Mouse (Mus musculus) midbrain, postnatal 0 days (tissue): ENCODE results near the gene Scin. TPM values are rescaled to one million over a fixed set of nuclear protein-coding genes. Genes with fewer than 3 reads are reported as not detected.
A peak's percentile ranks its signal among the peaks of the same experiment; 100 is the strongest.

Experiments
- ATAC-seq: fragments of 200-750 bp; cut with Nextera tagmentation; 2 replicates; pipeline ENCODE4 v1.8.0; 2017; ENCODE audit warnings: moderate number of reproducible peaks, mild to moderate bottlenecking, moderate TSS enrichment, moderate library complexity; ENCODE audit not compliant: low FRiP score
- DNase-seq: peaks from one replicate; pipeline ENCODE4 v3.0.0-alpha.2; 2015; ENCODE audit warnings: low spot score
- H3K27ac ChIP-seq: fragments of 300-500 bp; sonication (generic); 2 replicates; pipeline ENCODE4 v1.5.1; 2014; ENCODE audit warnings: low read depth, mild to moderate bottlenecking, low read length, mixed read lengths
- H3K27me3 ChIP-seq: fragments of 300-500 bp; sonication (generic); 2 replicates; pipeline ENCODE4 v1.6.1; 2014; ENCODE audit warnings: low read length, control low read depth, mixed read lengths; ENCODE audit not compliant: insufficient read depth
- H3K36me3 ChIP-seq: fragments of 300-500 bp; sonication (generic); 2 replicates; pipeline ENCODE4 v1.6.1; 2014; ENCODE audit warnings: low read length, control low read depth, mixed read lengths; ENCODE audit not compliant: insufficient read depth
- H3K4me1 ChIP-seq: fragments of 300-500 bp; sonication (generic); 2 replicates; pipeline ENCODE4 v1.6.1; 2014; ENCODE audit warnings: mild to moderate bottlenecking, control low read depth, antibody characterized with exemption, low read length, mixed read lengths; ENCODE audit not compliant: insufficient read depth
- H3K4me2 ChIP-seq: fragments of 300-500 bp; sonication (generic); 2 replicates; pipeline ENCODE4 v1.6.1; 2014; ENCODE audit warnings: low read depth, mild to moderate bottlenecking, low read length, mixed read lengths; ENCODE audit not compliant: poor library complexity, severe bottlenecking
- H3K4me3 ChIP-seq: fragments of 300-500 bp; sonication (generic); 2 replicates; pipeline ENCODE4 v1.5.1; 2014; ENCODE audit warnings: low read depth, mild to moderate bottlenecking, low read length, moderate library complexity
- H3K9ac ChIP-seq: fragments of 300-500 bp; sonication (generic); replicated peaks from 2 replicates; pipeline ENCODE4 v1.6.1; 2014; ENCODE audit warnings: mild to moderate bottlenecking, low read length, moderate library complexity, mixed read lengths; ENCODE audit not compliant: poor library complexity, severe bottlenecking
- H3K9me3 ChIP-seq: fragments of 300-500 bp; sonication (generic); 2 replicates; pipeline ENCODE4 v1.6.1; 2016; ENCODE audit warnings: low read length, control low read depth
- CTCF ChIP-seq: IDR thresholded peaks from 2 replicates; pipeline ENCODE4 v1.5.1; 2016; ENCODE audit warnings: antibody characterized with exemption, mild to moderate bottlenecking
- WGBS: fragments of 180-500 bp; shearing (Covaris S2); extraction: QIAGEN DNeasy Blood & Tissue Kit; methylation state at CpG from one replicate; pipeline ENCODE4 v1.1.7; 2014; 5-methylcytosine and 5-hydroxymethylcytosine counted together
- polyA plus RNA-seq: library from polyadenylated mRNA; unstranded; fragments of >200 nt; fragmentation: Nextera tagmentation; extraction: Ambion mirVana; gene quantifications from 2 replicates; pipeline ENCODE4 v1.2.1, GENCODE M21; 2015
- total RNA-seq: library from RNA; depleted of rRNA; stranded (reverse); fragments of >200 nt; gene quantifications from 2 replicates; pipeline ENCODE4 v1.2.3, GENCODE M21; 2014

Gene Scin
- total and polyA plus RNA-seq, 2 experiments from 2014 or later = 0.09 to 0.44 TPM

GRCm38 (mm10) chr12:40090017-40090416 is 44.0 kb downstream of the Scin start:
- no peak for TF ChIP-seq CTCF
- no peaks in the 10 kb centered on the region for H3K4me1 ChIP-seq

DNA sequence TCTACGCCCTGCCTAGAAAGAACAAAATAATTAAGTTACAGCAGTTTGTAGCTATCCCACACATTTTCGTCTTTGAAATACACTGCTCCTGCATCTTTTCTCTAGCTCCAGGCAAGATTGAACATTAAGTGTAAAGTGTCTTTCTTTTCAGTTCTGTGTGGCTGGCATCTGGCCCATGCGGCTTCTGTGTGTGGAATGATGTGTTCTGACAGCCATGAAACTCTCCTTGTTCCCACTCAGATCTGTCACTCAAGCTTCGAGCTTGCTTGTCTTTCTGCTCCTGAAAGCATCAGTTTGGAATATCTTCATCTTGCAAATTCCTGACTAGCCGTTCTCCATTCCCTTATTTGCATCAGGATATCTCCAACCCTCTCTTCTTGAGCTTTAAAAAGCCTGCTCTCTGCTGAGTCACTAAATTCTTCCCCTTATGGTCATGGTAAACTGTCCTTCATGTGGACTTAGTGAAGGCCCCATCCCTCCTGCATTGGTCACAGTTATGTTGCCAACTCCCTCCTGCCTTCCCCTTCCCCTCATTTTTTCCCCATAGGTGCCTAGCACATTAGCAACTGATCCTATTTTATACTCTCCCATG is 48.2 kb downstream of the Scin start:
- Histone ChIP-seq H3K9ac (no peak overlapping the region), H3K9me3 (no peaks in the 10 kb centered on the region), H3K36me3 (no peaks in the 10 kb centered on the region), H3K4me2 (no peak overlapping the region), H3K27ac (no peak overlapping the region), H3K4me3 (no peak overlapping the region), H3K27me3 (no peaks in the 10 kb centered on the region), H3K4me1 (no peaks in the 10 kb centered on the region)
- DNase-seq (peak; percentile 40), ATAC-seq (no peak)
- TF ChIP-seq CTCF = no peak
- WGBS = 37% methylated on average over 5 of the region's 5 CpGs

More at GRCm38 (mm10) chr12:40090017-40090416, 44.0 kb downstream of the Scin start:
- no peak overlapping the region for H3K4me3 ChIP-seq
- H3K27ac ChIP-seq = no peak overlapping the region
- no peak overlapping the region for H3K9ac ChIP-seq
- no peaks in the 10 kb centered on the region for H3K27me3 ChIP-seq
- no peak overlapping the region for H3K4me2 ChIP-seq
- DNase-seq (no peak), ATAC-seq (no peak)
- no peaks in the 10 kb centered on the region for H3K36me3 ChIP-seq
- WGBS = 81% methylated on average over 3 of the region's 3 CpGs
- H3K9me3 ChIP-seq = no peaks in the 10 kb centered on the region

DNA sequence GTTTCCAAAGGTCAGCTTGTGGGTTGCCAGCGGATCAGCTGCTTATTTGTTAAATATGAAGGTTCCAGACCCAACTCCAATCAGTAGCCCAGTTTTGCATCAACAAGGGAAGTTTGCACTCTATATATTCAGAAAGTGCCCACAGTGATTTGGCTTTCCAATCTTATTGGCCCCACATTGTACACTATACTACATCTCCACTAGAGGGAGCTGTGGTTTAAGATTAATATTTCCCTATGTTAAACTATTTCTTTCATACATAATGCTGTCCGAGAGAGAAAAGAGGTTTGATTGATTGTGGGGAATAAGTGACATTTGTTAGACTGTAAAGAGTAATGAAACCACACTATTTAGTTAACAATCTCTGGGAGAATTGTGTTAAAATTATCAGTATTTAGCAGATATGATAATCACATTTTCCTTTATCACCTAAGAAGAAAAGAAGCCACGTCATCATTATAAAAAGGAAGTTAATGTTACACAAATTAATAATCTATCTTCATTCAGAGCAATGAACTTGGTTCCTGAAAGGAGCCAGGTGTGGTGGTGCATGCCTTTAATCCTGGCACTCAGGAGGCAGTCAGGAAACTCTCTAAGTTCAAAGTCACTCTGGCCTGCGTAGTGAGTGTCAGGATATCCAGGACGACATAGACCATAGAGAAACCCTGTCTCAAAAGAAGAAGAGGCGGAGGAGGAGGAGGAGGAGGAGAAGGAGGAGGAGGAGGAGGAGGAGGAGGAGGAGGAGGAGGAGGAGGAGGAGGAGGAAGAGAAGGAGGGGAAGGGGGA is 51.4 kb downstream of the Scin start:
- Histone ChIP-seq H3K36me3 (no peaks in the 10 kb centered on the region), H3K27me3 (no peaks in the 10 kb centered on the region), H3K27ac (no peak overlapping the region), H3K4me2 (no peak overlapping the region), H3K9me3 (no peaks in the 10 kb centered on the region), H3K4me3 (no peak overlapping the region), H3K9ac (no peak overlapping the region), H3K4me1 (no peaks in the 10 kb centered on the region)
- peak; percentile 75 for TF ChIP-seq CTCF
- ATAC-seq = no peak
- WGBS = 56% methylated on average over 5 of the region's 6 CpGs
- DNase-seq = peak; percentile 68

DNA sequence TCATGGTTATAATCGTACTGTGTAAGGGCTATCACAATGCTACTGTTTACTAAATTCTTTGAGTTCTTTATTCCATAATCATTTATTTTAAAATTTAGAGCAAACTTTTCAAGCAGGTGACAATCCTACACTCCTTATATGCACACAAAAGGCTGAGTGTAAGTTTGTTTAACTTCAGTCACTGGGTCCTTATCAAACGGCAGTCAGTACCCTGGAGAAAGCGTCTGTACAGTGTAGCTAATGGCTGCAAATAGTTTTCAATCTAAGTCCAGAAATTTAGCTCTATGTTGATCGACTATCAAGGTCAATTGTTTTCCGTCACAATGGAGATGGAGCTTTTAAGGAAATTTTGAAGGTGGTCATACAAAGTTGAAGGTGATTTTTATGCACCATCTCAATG is 52.0 kb downstream of the Scin start:
- Histone ChIP-seq H3K27me3 (no peaks in the 10 kb centered on the region), H3K9ac (no peak overlapping the region), H3K4me2 (no peak overlapping the region), H3K27ac (no peak overlapping the region), H3K4me1 (no peaks in the 10 kb centered on the region), H3K4me3 (no peak overlapping the region), H3K9me3 (no peaks in the 10 kb centered on the region), H3K36me3 (no peaks in the 10 kb centered on the region)
- ATAC-seq (no peak), DNase-seq (no peak)
- no peak for TF ChIP-seq CTCF
- 81% methylated on average over 5 of the region's 5 CpGs for WGBS

- Histone ChIP-seq H3K4me1 (no peaks in the 10 kb centered on the region), H3K4me2 (no peak overlapping the region), H3K9ac (no peak overlapping the region), H3K27ac (no peak overlapping the region), H3K9me3 (no peaks in the 10 kb centered on the region), H3K36me3 (no peaks in the 10 kb centered on the region), H3K4me3 (no peak overlapping the region), H3K27me3 (no peaks in the 10 kb centered on the region)
- ATAC-seq = no peak
- peak; percentile 62 for TF ChIP-seq CTCF
- peak; percentile 54 for DNase-seq
- WGBS = 68% methylated on average over 5 of the region's 5 CpGs
Observed at GRCm38 (mm10) chr12:40073660-40074059, 60.4 kb downstream of the Scin start.

DNA sequence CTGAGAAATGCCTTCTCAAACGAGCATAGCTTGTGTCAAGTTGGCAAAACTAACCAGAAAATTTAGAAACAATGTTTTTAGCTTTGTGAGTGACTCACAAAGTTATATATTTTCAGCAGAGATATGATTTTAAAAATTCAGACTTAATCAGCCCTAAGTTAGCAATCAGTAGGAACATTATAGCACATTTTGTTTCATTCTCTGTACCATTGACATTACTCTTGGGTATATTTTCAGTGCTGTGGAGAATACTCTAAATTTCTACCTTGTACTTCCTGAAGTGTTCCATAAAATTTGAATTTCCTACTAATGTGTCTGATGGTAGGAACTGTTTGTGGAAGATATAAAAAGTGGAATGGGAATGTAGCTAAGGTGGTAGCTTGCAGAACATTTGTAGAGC is 87.0 kb downstream of the Scin start:
- Histone ChIP-seq H3K4me1 (no peaks in the 10 kb centered on the region), H3K27ac (no peak overlapping the region), H3K27me3 (no peaks in the 10 kb centered on the region), H3K4me3 (no peak overlapping the region), H3K9ac (no peak overlapping the region), H3K36me3 (no peaks in the 10 kb centered on the region), H3K9me3 (no peaks in the 10 kb centered on the region), H3K4me2 (no peak overlapping the region)
- no peak for TF ChIP-seq CTCF
- WGBS = 71% methylated on average over 1 of the region's 1 CpGs
- DNase-seq = no peak
- ATAC-seq = no peak
